Mouse (Mus musculus) inflammation-experienced regulatory T-cells, adult 6 months (primary cell): ENCODE measurements around the gene Gm4981. TPM values are rescaled to one million over a fixed set of nuclear protein-coding genes. Genes with fewer than 3 reads are reported as not detected.
"Not testable (repeated sequence)": the region's sequence is repeated elsewhere in the genome, so short reads cannot be mapped to it uniquely, and the experiment has no call there.

Source experiments
- ATAC-seq: one replicate; pipeline ENCODE4 v1.8.0; 2017
- polyA plus RNA-seq, 3 experiments: library from polyadenylated mRNA; unstranded; fragments of 100-300 nt; shearing (Covaris generic); gene quantifications; one replicate each; pipeline ENCODE4 v1.2.1; 2017

Gene Gm4981
- polyA plus RNA-seq, 3 experiments from 2014 or later: not detected

DNA sequence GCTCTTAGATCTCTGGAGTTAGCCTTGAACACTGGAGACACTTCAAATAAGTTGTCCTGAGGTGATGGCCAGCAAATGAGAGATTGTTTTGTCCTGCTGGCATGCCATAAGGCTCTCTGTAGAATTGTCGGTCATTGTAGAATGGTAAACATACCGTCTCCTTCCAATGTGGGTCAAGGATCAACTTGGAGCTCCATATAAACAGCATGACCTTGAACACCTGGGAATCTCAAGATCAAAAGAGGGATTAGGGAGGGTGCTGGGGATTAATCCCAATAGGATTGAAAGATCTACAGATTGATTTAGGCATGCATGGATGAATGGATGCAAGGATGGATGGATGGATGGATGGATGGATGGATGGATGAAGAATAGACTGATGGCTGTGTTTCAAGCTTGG lies 14.9 kb downstream of the Gm4981 start:
- not testable (repeated sequence) for ATAC-seq

DNA sequence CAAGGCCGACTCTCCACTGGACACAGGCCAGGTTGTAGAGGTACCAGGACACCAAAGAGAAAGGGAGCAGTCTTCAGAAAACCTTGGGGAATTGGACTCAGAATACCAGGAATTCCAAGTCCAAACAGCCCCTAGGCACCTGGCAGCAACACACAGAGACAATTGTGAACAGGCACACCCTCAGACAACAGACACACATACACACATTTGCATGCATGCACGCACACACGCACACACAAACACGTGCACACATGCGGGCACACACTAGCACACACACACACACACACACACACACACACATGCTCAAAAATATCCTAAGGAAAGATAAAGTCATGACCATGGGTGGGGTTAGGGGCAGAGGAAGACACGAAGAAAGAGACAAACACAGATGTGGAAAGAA lies 15.8 kb downstream of the Gm4981 start:
- no peak for ATAC-seq

DNA sequence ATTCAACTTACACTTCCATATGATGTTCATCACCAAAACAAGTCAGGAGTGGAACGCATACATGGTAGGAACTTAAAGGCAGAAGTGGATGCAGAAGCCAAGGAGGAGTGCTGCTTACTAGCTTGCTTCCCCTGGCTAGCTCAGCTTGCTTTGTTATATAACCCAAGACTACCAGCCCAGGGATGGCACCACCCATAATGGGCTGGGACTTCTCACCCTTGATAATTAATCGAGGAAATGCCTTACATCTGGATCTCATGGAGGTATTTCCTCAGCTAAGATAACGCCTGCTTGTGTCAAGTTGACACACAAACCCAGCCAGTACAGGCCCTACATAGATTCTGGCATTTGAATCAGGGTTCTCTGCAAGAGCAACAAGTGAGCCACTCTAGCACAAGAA lies 19.1 kb downstream of the Gm4981 start:
- no peak for ATAC-seq

DNA sequence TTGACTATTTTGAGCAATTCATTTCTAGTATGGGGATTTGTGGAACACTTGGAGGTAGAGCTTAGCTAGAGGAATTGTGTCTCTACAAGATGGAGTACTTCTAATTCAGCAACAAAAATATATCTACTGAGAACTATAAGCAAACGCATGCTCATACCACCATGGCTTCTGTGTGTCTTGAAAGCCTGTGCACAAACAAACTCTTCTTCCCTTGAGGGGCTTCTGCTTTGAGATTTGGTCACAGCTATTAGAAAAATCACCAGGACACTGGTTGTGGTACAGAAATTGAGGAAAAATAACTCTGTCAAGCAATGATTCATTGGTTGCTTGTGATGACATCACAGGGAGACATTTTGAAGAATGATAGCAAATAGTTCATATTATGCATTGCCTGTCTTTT lies 21.1 kb downstream of the Gm4981 start:
- ATAC-seq: no peak

DNA sequence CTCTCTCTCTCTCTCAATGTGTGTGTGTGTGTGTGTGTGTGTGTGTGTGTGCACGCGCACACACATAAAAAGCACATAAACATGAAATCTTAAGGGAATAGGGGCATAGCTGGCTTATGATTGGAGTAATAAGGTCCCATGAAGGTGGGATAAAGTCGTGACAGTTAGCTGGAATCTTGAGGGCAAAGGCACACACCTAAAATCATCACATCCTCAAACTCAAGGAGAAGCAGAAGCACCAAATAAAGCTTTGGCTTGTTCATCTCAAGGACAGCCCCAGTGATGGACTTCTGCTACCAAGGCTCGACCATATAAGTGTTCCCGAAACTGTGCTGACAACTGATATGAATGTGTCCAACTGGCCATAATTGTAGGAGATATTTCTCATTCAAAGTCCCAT lies 21.6 kb downstream of the Gm4981 start:
- ATAC-seq: no peak

DNA sequence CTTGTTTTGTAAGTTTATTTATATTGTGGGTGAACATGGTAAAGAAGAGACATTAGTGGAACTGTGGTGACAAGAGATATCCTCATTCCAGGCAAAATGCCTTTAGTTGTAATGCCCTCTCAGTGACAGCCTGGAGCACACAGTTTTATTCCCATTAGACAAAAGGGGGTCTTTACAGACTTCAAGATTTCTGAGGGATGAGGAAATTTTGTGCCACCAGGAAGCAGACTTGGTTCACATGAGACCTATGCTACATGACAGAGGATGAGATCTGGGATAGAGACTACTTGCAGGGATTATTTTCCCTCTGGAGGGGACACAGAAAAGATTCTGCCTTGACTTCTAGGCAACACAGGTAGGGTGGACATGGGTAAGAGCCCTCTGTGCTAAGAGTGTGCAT lies 22.0 kb downstream of the Gm4981 start:
- ATAC-seq: no peak

DNA sequence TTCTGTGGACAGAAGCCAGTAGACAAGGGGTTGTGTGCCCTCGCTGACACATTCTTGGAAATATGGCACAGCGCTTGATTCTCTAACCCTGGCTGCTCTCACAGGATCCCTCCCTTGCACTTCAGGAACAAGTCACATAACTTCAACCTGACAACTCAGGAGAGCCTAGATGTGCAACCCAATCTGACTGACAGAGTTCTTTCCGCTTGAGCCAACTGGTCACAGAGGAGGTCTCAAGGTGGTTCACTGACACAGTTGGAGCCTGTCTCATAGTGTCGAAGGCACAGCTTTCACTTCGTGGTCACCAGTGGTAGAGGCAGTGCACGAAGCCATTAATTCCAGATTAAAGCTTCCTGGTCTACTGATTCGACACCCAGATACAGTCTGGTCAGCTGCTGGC lies 24.3 kb downstream of the Gm4981 start:
- ATAC-seq: no peak

DNA sequence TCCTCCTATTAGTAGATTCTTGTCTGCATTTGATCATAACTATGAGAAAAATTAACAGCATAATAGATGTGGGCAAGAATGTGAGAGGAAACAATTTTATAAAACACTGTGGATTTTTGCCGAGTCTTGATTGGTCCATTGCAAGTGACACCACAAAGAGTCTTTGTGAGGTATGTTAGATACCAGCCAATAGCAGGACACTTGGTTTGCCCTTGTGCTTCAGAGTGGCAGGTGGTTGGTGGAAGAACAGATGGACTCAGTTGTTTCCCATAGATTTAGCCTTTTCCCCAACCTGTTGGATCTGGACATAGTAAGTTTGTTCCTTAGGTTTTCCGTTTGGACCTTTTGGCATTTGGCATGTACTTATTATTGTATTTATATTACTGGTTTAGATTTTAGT lies 25.3 kb downstream of the Gm4981 start:
- ATAC-seq: no peak

DNA sequence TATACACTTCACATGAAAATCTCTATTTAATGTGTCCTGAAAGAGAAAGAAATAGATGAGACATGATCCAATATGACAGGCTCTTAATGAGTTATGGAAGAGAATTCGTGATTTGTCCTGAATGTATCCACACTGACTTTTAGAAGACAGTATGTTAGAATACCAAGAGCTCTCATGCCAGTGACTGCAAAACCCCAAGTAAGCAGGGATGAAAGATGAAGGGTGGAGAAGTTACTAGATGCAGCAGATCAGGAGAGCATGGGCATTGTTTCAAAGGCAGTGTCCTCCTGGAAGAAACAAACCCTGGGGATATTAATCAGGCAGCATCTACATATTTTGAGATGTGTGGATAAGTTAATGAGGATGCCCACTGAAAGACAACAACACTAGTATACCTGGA lies 26.0 kb downstream of the Gm4981 start:
- ATAC-seq: no peak

DNA sequence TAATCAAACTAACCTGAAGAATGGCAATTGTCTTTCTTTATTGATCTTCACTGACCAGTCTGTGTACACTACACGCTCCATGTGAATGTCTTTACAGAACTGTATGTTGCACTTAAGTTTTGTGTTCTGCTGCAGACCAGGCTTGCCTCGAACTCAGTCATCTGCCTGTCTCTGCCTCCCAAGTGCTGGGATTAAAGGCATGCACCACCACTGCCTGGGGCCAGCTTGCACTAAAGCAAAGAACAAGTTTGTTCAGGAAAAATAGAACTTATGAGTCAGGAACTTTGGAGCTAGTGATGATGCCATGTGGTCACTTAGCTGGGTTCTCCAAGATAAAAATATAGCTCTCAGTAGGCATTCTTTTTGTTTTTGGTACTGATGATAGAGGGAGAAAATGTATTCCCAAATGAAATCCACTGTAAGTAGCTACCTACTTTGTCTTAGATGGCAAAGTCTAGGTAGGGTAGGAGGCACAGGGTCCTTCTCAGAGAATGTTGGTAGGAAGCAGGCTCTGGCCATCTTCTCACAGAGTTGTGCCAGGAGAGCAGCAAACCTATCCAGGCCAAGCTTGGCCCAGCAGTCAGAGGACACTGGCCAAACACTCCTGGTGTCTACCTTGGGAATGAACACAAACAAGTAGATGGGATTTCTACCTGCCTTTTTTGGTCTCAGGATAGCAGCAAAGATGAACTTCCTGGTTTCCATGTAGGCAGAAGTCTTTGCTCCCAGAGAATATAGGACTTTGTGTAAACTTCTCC lies 26.6 kb downstream of the Gm4981 start:
- ATAC-seq: no peak

DNA sequence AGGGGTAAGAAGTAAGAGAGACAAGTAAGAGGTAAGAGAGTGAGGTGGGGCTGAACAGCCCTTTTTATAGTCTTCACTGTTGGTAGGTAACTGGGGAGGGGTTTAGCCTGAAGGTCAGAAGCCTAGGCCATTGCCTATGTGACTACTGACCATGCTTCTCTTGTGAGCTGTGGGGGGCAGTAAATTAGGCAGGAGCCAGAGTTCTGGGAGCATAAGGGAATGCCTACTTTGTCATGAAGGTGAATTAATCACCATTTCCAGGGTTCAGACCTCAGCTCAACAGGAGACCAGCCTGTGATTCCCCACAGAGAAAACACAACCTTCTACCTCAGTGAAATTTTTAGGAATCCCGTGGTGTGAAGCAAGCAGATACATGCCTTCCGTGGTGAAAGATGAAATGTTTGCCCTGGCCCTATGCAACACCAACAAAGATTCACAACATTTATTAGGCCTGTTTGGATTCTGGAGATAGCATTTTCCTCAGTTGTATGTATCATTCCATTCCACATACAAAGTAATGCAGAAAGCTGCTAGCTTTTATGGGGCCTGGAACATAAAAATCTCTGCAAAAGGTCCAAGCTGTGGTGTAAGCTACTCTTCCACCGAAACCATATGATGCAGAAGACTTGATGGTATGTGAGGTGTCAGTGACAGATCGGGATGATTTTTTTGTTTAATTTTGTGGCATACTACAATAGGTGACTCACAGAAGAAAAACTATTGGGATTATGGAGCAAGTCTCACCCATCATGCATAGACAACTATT lies 29.7 kb downstream of the Gm4981 start:
- ATAC-seq: no peak

DNA sequence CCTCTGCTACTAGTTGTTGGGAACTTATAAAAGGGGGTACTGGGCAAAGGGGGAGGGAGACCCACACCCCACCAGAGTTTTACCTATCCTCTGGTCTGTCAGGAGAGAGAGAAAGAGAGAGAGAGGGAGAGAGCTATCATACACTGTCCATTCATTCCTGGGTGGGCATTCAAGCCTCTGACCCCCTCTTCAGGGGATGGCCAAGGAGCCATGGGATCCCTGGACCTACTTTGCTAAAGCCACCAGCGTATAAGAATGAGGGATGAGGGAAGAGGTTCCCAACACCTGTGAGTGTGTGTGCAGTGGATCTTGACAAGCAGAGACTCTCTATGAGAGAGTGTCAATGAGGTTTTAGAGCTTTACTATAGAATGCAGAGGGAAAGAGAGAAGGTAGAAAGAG lies 30.5 kb downstream of the Gm4981 start:
- no peak for ATAC-seq

Other genes starting within 250 kb of the Gm4981 start
- not detected for gene AW822073, start 11.8 kb downstream of the Gm4981 start, polyA plus RNA-seq
- gene Duxf3, start 4.0 kb downstream of the Gm4981 start, polyA plus RNA-seq: not detected
- gene Gcc2, start 18.8 kb upstream of the Gm4981 start, polyA plus RNA-seq: 10 to 100 TPM; 70.3 to 85.0 (median 78.0) TPM
- 100 to 1,000 TPM in 2 of 3 experiments, 10 to 100 TPM in 1; 96.1 to 111 (median 106) TPM for gene Lims1, start 86.8 kb upstream of the Gm4981 start, polyA plus RNA-seq
- gene Ranbp2, start 210.2 kb upstream of the Gm4981 start, polyA plus RNA-seq: 10 to 100 TPM; 23.6 to 27.6 (median 27.3) TPM